ENCODE assay signal across 10 mouse cellular contexts in genomic region chr2:20756964-20757363, GRCm38 (mm10).
"Had no signal": no experiment of that assay in that cellular context is flagged by ENCODE, and none has a peak within 500 bp of the region (broad histone marks: within the 10 kb centered on the region; RNA-seq: fewer than 3 reads in every experiment).

No protein-coding gene starts in this region.

- ATAC-seq: liver, postnatal 0 days; lung, postnatal 0 days; midbrain, embryonic 13.5 days; midbrain, embryonic 16.5 days had no signal

- DNase-seq: liver, postnatal 0 days; lung, adult 2 months; lung, postnatal 14 days; lung, postnatal 36 days; right cerebral cortex, postnatal 14 days; thymus, adult 2 months; thymus, postnatal 36 days had no signal
